Mouse (Mus musculus) stomach, embryonic 14.5 days (tissue): Measurements from ENCODE around the gene Man1c1. TPM values are rescaled to one million over a fixed set of nuclear protein-coding genes. Genes with fewer than 3 reads are reported as not detected.

Source experiments
- ATAC-seq: fragments of 200-750 bp; cut with Nextera tagmentation; 2 replicates; pipeline ENCODE4 v1.8.0; 2017; ENCODE audit warnings: low read depth, moderate TSS enrichment; ENCODE audit not compliant: insufficient number of reproducible peaks, insufficient read depth, low FRiP score
- H3K27ac ChIP-seq: fragments of 300-500 bp; sonication (generic); 2 replicates; pipeline ENCODE4 v1.5.1; 2014; ENCODE audit warnings: mild to moderate bottlenecking, low read length, moderate library complexity, mixed read lengths
- H3K27me3 ChIP-seq: fragments of 300-500 bp; sonication (generic); 2 replicates; pipeline ENCODE4 v1.6.1; 2014; ENCODE audit warnings: low read length, control low read depth, mixed read lengths; ENCODE audit not compliant: control insufficient read depth, insufficient read depth
- H3K36me3 ChIP-seq: fragments of 300-500 bp; sonication (generic); 2 replicates; pipeline ENCODE4 v1.6.1; 2014; ENCODE audit warnings: mild to moderate bottlenecking, control low read depth, low read length, moderate library complexity, mixed read lengths; ENCODE audit not compliant: control insufficient read depth, insufficient read depth
- H3K4me1 ChIP-seq: fragments of 300-500 bp; sonication (generic); 2 replicates; pipeline ENCODE4 v1.6.1; 2014; ENCODE audit warnings: low read length, control low read depth, mixed read lengths; ENCODE audit not compliant: control insufficient read depth, insufficient read depth
- H3K4me2 ChIP-seq: fragments of 300-500 bp; sonication (generic); replicated peaks from 2 replicates; pipeline ENCODE4 v1.6.1; 2014; ENCODE audit warnings: low read depth, low read length, control low read depth
- H3K4me3 ChIP-seq: fragments of 300-500 bp; sonication (generic); 2 replicates; pipeline ENCODE4 v1.5.1; 2014; ENCODE audit warnings: low read depth, low read length, control low read depth
- H3K9ac ChIP-seq: fragments of 300-500 bp; sonication (generic); replicated peaks from 2 replicates; pipeline ENCODE4 v1.6.1; 2014; ENCODE audit warnings: low read depth, mild to moderate bottlenecking, control low read depth, low read length, moderate library complexity, mixed read lengths
- H3K9me3 ChIP-seq: fragments of 300-500 bp; sonication (generic); 2 replicates; pipeline ENCODE4 v1.6.1; 2016; ENCODE audit warnings: low read depth, low read length, control low read depth; ENCODE audit not compliant: control insufficient read depth
- whole genome bisulfite sequencing: fragments of 180-500 bp; shearing (Covaris S2); extraction: QIAGEN DNeasy Blood & Tissue Kit; methylation state at CpG from one replicate; pipeline ENCODE4 v1.1.7; 2014; 5-methylcytosine and 5-hydroxymethylcytosine counted together
- polyA plus RNA-seq: library from polyadenylated mRNA; unstranded; fragments of >200 nt; fragmentation: Nextera tagmentation; extraction: Ambion mirVana; gene quantifications from 2 replicates; pipeline ENCODE4 v1.2.1, GENCODE M21; 2014

Gene Man1c1
- polyA plus RNA-seq, 1 experiment from 2014 or later = 1.7 TPM

DNA sequence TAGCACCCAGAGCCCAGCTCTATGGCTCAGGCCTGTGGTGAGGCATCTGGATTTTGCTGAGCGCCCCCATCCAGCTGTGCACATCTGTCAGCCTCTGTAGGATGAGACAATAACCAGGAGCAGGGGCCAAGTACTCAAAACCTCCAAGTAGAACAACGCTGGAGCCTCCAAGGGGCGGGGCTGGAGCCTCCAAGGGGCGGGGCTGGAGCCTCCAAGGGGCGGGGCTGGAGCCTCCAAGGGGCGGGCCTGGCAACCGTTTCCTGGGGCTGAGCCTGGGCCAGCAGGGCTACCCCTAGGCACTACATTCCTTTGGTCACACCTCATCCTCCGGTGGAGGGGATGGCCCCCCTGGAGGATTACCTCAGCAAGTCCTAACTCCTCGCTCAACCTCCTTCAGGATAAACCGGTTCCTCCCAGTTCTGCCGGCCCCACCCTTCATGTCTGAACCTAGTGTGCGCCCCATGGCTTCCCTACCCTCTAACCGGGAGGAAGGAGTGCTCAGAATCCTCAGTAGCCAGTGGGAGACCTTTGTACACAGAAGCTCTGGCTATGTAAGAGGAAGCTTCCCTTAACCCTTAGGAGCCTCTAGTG lies 30.0 kb upstream of the Man1c1 start:
- Histone ChIP-seq H3K36me3 (no peaks in the 10 kb centered on the region), H3K4me3 (no peak overlapping the region), H3K9me3 (no peaks in the 10 kb centered on the region), H3K27ac (peak overlapping the region; percentile 77), H3K4me1 (peaks cover 21% of the 10 kb centered on the region; the same call in 1 of the 2 replicates), H3K27me3 (no peaks in the 10 kb centered on the region), H3K9ac (no peak overlapping the region), H3K4me2 (peak overlapping the region; percentile 0; the same call in 1 of the 2 replicates)
- WGBS = 6% methylated on average over 12 of the region's 13 CpGs
- peak; percentile 93 for ATAC-seq

DNA sequence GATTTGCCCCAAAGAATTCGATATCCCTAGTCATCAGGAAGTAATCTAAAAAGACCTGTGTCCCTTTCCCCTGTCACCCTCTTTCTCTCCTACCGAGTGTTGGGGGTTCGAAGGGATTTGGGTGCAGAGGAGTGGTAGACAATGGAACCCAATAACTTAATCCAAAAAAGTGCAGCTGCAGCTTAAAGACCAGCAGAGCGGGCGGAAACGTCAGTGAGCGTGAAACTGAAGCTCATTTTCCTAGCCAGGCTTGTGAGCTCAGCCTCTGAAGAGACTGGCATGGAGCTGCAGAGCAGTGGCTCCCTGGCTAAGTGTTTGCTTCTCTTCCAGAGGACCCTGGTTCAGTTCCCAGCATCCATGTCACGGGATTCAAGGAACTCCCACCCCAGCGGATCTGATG lies 29.3 kb upstream of the Man1c1 start:
- Histone ChIP-seq H3K4me2 (no peak overlapping the region), H3K9me3 (no peaks in the 10 kb centered on the region), H3K4me3 (no peak overlapping the region), H3K27ac (peak overlapping the region; percentile 17; the same call in 1 of the 2 replicates), H3K36me3 (no peaks in the 10 kb centered on the region), H3K9ac (no peak overlapping the region), H3K27me3 (no peaks in the 10 kb centered on the region), H3K4me1 (peaks cover 21% of the 10 kb centered on the region; the same call in 1 of the 2 replicates)
- 59% methylated on average over 9 of the region's 9 CpGs for WGBS
- ATAC-seq = no peak

DNA sequence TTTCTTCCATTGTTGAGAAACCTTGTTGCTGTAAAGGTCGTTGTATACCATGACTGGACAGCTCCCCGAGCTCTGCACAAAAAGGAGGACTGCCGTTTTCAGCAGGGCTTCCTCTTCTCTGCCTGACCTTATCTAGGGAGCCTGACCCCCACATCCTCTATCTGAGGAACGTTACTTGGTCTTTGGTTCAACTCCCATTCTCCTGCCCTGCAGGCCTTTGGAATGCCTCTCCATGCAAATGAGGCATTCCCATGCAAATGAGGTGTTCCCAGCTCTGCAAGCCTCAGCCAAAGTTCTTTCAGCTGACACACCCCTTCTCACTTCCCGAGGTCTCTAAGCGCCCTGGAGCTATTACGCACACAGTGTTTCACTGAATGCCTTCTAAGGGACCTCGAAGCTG lies 26.0 kb upstream of the Man1c1 start:
- Histone ChIP-seq H3K9me3 (no peaks in the 10 kb centered on the region), H3K4me3 (no peak overlapping the region), H3K27me3 (no peaks in the 10 kb centered on the region), H3K4me1 (peaks cover 27% of the 10 kb centered on the region), H3K4me2 (no peak overlapping the region; the same call in 1 of the 2 replicates), H3K36me3 (no peaks in the 10 kb centered on the region), H3K27ac (no peak overlapping the region), H3K9ac (no peak overlapping the region)
- 17% methylated on average over 8 of the region's 8 CpGs for WGBS
- ATAC-seq = no peak

DNA sequence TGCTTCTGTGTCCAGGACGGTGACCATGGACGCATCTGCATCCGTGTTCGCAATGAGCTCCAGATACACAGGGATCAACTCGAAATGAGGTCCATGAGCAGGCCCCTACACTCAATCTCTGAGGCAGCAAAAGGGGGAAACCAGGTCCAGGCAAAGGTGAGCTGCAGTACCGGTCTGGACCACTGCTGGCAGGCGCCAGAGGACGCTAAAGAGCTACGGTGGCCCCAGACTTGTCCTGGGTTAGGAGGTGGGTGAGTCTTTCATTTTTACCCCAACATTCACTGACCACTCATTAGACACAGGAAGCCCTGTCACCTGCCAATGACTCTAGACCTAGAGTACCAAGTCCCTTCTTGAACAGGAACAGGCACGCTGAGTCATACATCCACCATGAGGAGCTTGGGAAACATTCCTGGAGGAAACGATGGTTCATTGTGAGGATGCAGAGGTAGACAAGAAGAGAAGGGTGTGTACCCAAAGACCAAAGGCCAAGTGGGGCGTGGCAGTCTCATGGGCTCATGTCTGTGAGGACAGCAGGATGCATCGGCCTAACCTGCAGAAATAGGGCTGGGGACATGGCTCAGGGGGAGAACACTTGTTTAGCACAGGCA lies 21.8 kb upstream of the Man1c1 start:
- no peak for ATAC-seq
- H3K4me3 ChIP-seq = no peak overlapping the region

DNA sequence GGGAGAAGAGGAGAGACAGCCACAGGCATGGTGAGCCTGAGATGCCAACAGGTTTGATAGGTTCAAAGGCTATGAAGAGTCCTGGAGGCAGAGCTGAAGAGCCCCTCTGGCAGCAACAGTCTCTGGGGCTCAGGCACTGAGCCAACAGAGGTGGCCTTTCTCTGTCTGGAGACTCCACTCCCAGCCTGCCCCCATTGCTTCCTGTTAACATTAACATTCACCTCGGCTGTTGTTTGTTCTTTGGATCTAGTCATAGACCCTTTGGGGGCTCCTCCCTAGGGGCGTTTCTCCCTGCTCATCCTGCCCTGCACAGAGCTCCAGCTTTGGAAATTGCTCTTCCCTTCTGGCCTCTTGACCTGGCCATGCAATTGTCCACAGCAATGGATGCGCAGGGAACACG lies 20.9 kb upstream of the Man1c1 start:
- no peak overlapping the region for H3K27ac ChIP-seq
- no peak for ATAC-seq
- H3K36me3 ChIP-seq = no peaks in the 10 kb centered on the region
- no peak overlapping the region for H3K4me2 ChIP-seq
- H3K9ac ChIP-seq = no peak overlapping the region
- peaks cover 13% of the 10 kb centered on the region; the same call in 1 of the 2 replicates for H3K4me1 ChIP-seq
- H3K9me3 ChIP-seq = no peaks in the 10 kb centered on the region
- WGBS = 36% methylated on average over 4 of the region's 4 CpGs
- H3K27me3 ChIP-seq = no peaks in the 10 kb centered on the region
- H3K4me3 ChIP-seq = no peak overlapping the region

More for the DNA sequence above, 21.8 kb upstream of the Man1c1 start:
- H3K27me3 ChIP-seq = no peaks in the 10 kb centered on the region
- no peak overlapping the region for H3K9ac ChIP-seq
- no peak overlapping the region for H3K4me2 ChIP-seq
- H3K9me3 ChIP-seq = no peaks in the 10 kb centered on the region
- H3K27ac ChIP-seq = no peak overlapping the region
- peaks cover 20% of the 10 kb centered on the region; the same call in 1 of the 2 replicates for H3K4me1 ChIP-seq
- WGBS = 66% methylated on average over 13 of the region's 13 CpGs
- H3K36me3 ChIP-seq = no peaks in the 10 kb centered on the region

DNA sequence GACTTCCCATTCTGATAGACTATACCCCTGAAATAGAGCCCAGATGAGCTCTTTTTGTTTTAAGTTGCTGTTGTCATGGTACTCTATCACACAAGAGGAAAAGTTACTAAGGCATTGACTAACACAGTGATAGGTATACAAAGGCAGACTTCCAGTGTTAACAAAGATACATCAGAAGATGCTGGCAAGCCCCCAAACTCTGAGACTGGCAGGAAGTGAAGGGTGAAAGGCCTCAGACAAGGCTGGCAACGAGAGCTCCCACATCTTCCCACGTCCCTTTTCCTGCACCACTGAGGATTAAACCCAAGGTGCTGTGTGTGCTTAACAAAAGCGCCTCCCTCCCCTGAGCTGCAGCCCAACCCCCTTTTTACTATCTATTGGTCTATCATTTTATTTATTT lies 19.2 kb upstream of the Man1c1 start:
- no peaks in the 10 kb centered on the region for H3K36me3 ChIP-seq
- no peak for ATAC-seq
- no peak overlapping the region for H3K4me3 ChIP-seq
- no peaks in the 10 kb centered on the region for H3K9me3 ChIP-seq
- H3K4me2 ChIP-seq = no peak overlapping the region
- no peaks in the 10 kb centered on the region for H3K27me3 ChIP-seq
- H3K9ac ChIP-seq = no peak overlapping the region
- WGBS = 71% methylated on average over 3 of the region's 3 CpGs
- peaks cover 11% of the 10 kb centered on the region; the same call in 1 of the 2 replicates for H3K4me1 ChIP-seq
- no peak overlapping the region for H3K27ac ChIP-seq

DNA sequence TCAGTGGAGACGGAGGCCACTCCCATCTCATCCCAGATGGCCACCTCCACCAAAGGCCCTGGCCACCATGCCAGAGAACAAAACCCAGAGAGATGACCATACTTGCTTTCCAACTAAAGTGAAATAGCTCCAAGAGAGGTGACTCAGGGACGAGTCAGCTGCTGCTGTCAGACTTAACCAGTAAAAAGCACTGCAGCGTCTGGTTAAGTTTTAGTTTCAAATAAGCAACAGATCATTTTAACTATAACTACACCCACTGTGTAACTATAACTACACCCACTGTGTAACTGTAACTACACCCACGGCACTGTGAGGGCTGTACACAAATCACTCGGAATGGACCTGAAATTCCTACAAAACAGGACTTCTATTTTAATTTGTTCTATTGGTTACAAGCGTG lies 17.0 kb upstream of the Man1c1 start:
- no peaks in the 10 kb centered on the region for H3K27me3 ChIP-seq
- H3K9me3 ChIP-seq = no peaks in the 10 kb centered on the region
- H3K36me3 ChIP-seq = no peaks in the 10 kb centered on the region
- no peak overlapping the region for H3K27ac ChIP-seq
- no peak overlapping the region for H3K4me3 ChIP-seq
- H3K4me2 ChIP-seq = no peak overlapping the region
- WGBS = 81% methylated on average over 6 of the region's 6 CpGs
- no peak overlapping the region for H3K9ac ChIP-seq
- H3K4me1 ChIP-seq = peaks cover 11% of the 10 kb centered on the region; the same call in 1 of the 2 replicates
- no peak for ATAC-seq

DNA sequence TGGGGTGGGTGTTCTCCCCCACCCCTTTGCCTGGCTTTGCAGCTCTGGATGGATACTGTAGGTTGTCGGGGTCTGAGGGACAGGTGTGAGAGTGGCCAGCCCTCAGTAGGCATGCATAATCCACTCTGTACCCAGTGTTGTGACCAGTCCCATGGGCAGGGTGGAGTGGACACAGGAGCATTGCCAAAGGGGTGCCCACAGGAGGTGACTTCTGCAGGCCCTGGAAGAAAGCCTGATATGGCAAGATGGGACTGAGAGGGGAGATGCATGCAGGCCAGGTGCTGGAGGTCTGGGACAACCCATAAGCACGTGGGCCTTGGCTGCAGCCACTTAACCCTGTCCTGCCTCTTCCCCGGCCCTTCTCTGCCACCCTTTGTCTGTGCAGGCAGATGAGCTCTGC lies 16.3 kb upstream of the Man1c1 start:
- Histone ChIP-seq H3K9me3 (no peaks in the 10 kb centered on the region), H3K27ac (no peak overlapping the region), H3K27me3 (no peaks in the 10 kb centered on the region), H3K36me3 (no peaks in the 10 kb centered on the region), H3K4me3 (no peak overlapping the region), H3K4me2 (no peak overlapping the region), H3K9ac (no peak overlapping the region), H3K4me1 (peaks cover 8% of the 10 kb centered on the region; the same call in 1 of the 2 replicates)
- WGBS = 66% methylated on average over 3 of the region's 3 CpGs
- ATAC-seq = no peak
